Mouse (Mus musculus): ENCODE measurements around the gene Anpep.

Anpep gene

GRCm38 (mm10) chr7:79866294-79867000 lies 5.6 kb upstream of the Anpep start:
- no peak for DNase-seq (ENCODE audit: low spot score)

- no peak for DNase-seq (ENCODE audit: low spot score)
These were observed 935 bp upstream of the Anpep start for GRCm38 (mm10) chr7:79861794-79862193.

GRCm38 (mm10) chr7:79858956-79859630 lies 1.8 kb downstream of the Anpep start:
- DNase-seq (ENCODE audit: low spot score): no peak

GRCm38 (mm10) chr7:79858202-79858934 lies 2.5 kb downstream of the Anpep start:
- no peak for DNase-seq (ENCODE audit: low spot score)

- no peak for DNase-seq (ENCODE audit: low spot score)
These were observed 4.6 kb downstream of the Anpep start for GRCm38 (mm10) chr7:79856305-79856704.

GRCm38 (mm10) chr7:79847456-79848451 lies 13.1 kb downstream of the Anpep start:
- DNase-seq (ENCODE audit: low spot score): peak; percentile 43

GRCm38 (mm10) chr7:79846342-79846741 lies 14.5 kb downstream of the Anpep start:
- DNase-seq (ENCODE audit: low spot score): no peak

- DNase-seq (ENCODE audit: low spot score): no peak
These were observed 16.6 kb downstream of the Anpep start for GRCm38 (mm10) chr7:79844090-79844802.

- DNase-seq (ENCODE audit: low spot score): no peak
These were observed 18.7 kb downstream of the Anpep start for GRCm38 (mm10) chr7:79842163-79842562.

GRCm38 (mm10) chr7:79837247-79837646 lies 23.6 kb downstream of the Anpep start:
- no peak for DNase-seq (ENCODE audit: low spot score)

- DNase-seq (ENCODE audit: low spot score): no peak
These were observed 25.7 kb downstream of the Anpep start for GRCm38 (mm10) chr7:79835196-79835595.

GRCm38 (mm10) chr7:79832980-79833379 lies 27.9 kb downstream of the Anpep start:
- no peak for DNase-seq (ENCODE audit: low spot score)

- no peak for DNase-seq (ENCODE audit: low spot score)
These were observed 29.3 kb downstream of the Anpep start for GRCm38 (mm10) chr7:79831585-79831984.

- DNase-seq (ENCODE audit: low spot score): no peak
These were observed 29.7 kb downstream of the Anpep start for GRCm38 (mm10) chr7:79831145-79831544.

- no peak for DNase-seq (ENCODE audit: low spot score)
These were observed 32.5 kb downstream of the Anpep start for GRCm38 (mm10) chr7:79828341-79828740.

- DNase-seq (ENCODE audit: low spot score): no peak
These were observed 38.7 kb downstream of the Anpep start for GRCm38 (mm10) chr7:79822092-79822695.

GRCm38 (mm10) chr7:79819996-79820395 lies 40.9 kb downstream of the Anpep start:
- no peak for DNase-seq (ENCODE audit: low spot score)

- no peak for DNase-seq (ENCODE audit: low spot score)
These were observed 41.3 kb downstream of the Anpep start for GRCm38 (mm10) chr7:79819515-79819914.

GRCm38 (mm10) chr7:79818321-79818720 lies 42.5 kb downstream of the Anpep start:
- DNase-seq (ENCODE audit: low spot score): no peak

- DNase-seq (ENCODE audit: low spot score): no peak
These were observed 47.5 kb downstream of the Anpep start for GRCm38 (mm10) chr7:79813409-79813808.

Measured in ovary, postnatal 14 days (tissue).